Mouse (Mus musculus) thymus, adult 2 months (tissue): ENCODE data around the gene Hrh1.

Experiments
- CTCF ChIP-seq: fragments of 200-500 bp; IDR thresholded peaks from 2 replicates; pipeline ENCODE4 v1.5.1; 2012; ENCODE audit warnings: mild to moderate bottlenecking, control low read depth, low read length, moderate library complexity, borderline replicate concordance; ENCODE audit not compliant: control insufficient read depth, poor library complexity, insufficient read depth; ENCODE audit errors: extremely low read depth
- POLR2A ChIP-seq: fragments of 200-500 bp; IDR thresholded peaks from 2 replicates; pipeline ENCODE4 v1.6.1; 2012; ENCODE audit warnings: mild to moderate bottlenecking, low read length, control low read depth, moderate library complexity; ENCODE audit not compliant: control insufficient read depth, poor library complexity, insufficient read depth; ENCODE audit errors: extremely low read depth

- no peak for TF ChIP-seq POLR2A
- no peak for TF ChIP-seq CTCF
Measured at GRCm38 (mm10) chr6:114367681-114368080, 30.1 kb upstream of the Hrh1 start.
